Mouse (Mus musculus) cerebellum, adult 2 months (tissue): ENCODE data around the gene Manba.

Experiments
- CTCF ChIP-seq: fragments of 200-500 bp; IDR thresholded peaks from 2 replicates; pipeline ENCODE4 v1.5.1; 2011; ENCODE audit warnings: low read depth, mild to moderate bottlenecking, control low read depth, low read length, moderate library complexity, borderline replicate concordance; ENCODE audit not compliant: insufficient read depth
- POLR2A ChIP-seq: fragments of 200-500 bp; IDR thresholded peaks from 2 replicates; pipeline ENCODE4 v1.6.1; 2011; ENCODE audit warnings: low read length, control low read depth, borderline replicate concordance; ENCODE audit not compliant: insufficient read depth

DNA sequence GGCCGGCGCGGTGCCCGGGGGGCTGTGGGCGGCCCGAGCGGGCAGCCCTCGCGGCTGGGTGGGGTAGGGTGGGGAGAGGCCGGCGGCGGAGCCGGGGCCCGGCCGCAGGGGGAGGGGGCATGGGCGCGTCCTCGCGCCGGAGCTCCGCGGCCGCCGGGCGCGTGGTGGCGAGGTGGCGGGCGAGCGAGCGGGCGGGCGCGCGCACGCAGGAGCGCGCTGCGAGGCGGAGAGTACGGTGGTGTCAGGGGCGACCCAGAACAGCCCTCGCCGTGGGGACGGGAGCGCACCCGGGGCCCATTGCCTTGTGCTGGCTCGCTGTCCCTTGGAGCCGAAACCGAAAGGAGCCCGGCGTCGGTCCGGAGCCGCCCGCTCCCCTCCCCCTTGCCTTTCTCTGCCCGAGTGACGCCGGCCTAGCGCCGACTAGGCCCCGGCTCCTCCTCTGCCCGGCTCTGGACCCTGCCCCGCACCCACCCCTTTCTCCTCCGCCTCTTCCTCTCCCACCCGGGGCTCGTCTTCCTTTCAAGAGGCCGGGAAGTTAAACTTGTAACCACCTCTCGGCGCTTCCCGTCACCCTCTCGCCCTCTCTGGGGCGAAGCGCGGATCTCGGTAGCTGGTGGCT, 46.4 kb upstream of the Manba start:
- TF ChIP-seq CTCF (no peak), POLR2A (no peak)
